Mouse (Mus musculus) G1E (cell line): Measurements from ENCODE around the gene Rbp4. TPM values are rescaled to one million over a fixed set of nuclear protein-coding genes. Genes with fewer than 3 reads are reported as not detected.

ENCODE experiments used
- ATAC-seq: 2 replicates; pipeline ENCODE4 v1.8.0; 2016; ENCODE audit warnings: mild to moderate bottlenecking; ENCODE audit not compliant: insufficient number of reproducible peaks, poor library complexity, low FRiP score, severe bottlenecking; ENCODE audit errors: extremely low read depth
- DNase-seq: peaks from one replicate; pipeline ENCODE4 v3.0.0; 2012; ENCODE audit warnings: low spot score
- H3K27me3 ChIP-seq: 2 replicates; pipeline ENCODE4 v1.6.1; 2012; ENCODE audit warnings: mild to moderate bottlenecking, low read length, inconsistent platforms; ENCODE audit not compliant: insufficient read depth
- H3K36me3 ChIP-seq: replicated peaks from 2 replicates; pipeline ENCODE3; 2012; ENCODE audit warnings: mild to moderate bottlenecking, inconsistent platforms
- H3K4me1 ChIP-seq: 2 replicates; pipeline ENCODE4 v1.6.1; 2012; ENCODE audit warnings: low read depth, low read length, inconsistent platforms, mixed read lengths; ENCODE audit not compliant: insufficient read depth
- H3K4me3 ChIP-seq: 2 replicates; pipeline ENCODE4 v1.5.1; 2012; ENCODE audit warnings: low read depth, mild to moderate bottlenecking, inconsistent platforms, low read length, moderate library complexity, mixed read lengths
- H3K9me3 ChIP-seq: replicated peaks from 2 replicates; pipeline ENCODE4 v1.6.1; 2012; ENCODE audit warnings: inconsistent platforms
- CTCF ChIP-seq: IDR thresholded peaks from 2 replicates; pipeline ENCODE4 v1.5.1; 2012; ENCODE audit warnings: low read depth, low read length, inconsistent platforms, mixed read lengths
- GATA1 ChIP-seq: IDR thresholded peaks from 2 replicates; pipeline ENCODE4 v1.6.1; 2012; ENCODE audit warnings: borderline replicate concordance, low read length, inconsistent platforms, mixed read lengths
- GATA2 ChIP-seq: IDR thresholded peaks from 2 replicates; pipeline ENCODE4 v1.6.1; 2012; ENCODE audit warnings: low read depth, low read length, inconsistent platforms, borderline replicate concordance
- POLR2AphosphoS5 ChIP-seq: IDR thresholded peaks from 2 replicates; pipeline ENCODE4 v1.6.1; 2012; ENCODE audit warnings: low read depth, low read length, inconsistent platforms; ENCODE audit not compliant: insufficient replicate concordance
- TAL1 ChIP-seq: conservative IDR thresholded peaks from 2 replicates; pipeline ENCODE4 v1.6.1; 2012; ENCODE audit warnings: low read depth, low read length, inconsistent platforms, mixed read lengths
- polyA plus RNA-seq: library from polyadenylated mRNA; stranded (reverse); fragments of >175 nt; gene quantifications from 2 replicates; pipeline ENCODE4 v1.2.3, GENCODE M21; 2012
- total RNA-seq, 2 experiments: library from RNA; stranded (forward) in 1 of 2; stranded (reverse) in 1 of 2; fragments of 200-1000 nt in 1 of 2; fragments of >200 nt in 1 of 2; fragmentation: Nextera tagmentation in 1 of 2; gene quantifications; 2 replicates each; pipeline ENCODE4 v1.2.3; 2014 to 2017

Rbp4 gene
- total and polyA plus RNA-seq, 3 experiments = not detected

- Histone ChIP-seq H3K27me3 (peaks cover 12% of the 10 kb centered on the region), H3K4me1 (no peaks in the 10 kb centered on the region), H3K4me3 (no peak overlapping the region), H3K36me3 (no peaks in the 10 kb centered on the region), H3K9me3 (no peaks in the 10 kb centered on the region)
- no peak for TF ChIP-seq TAL1
- no peak for TF ChIP-seq GATA2
- TF ChIP-seq GATA1 = no peak
- no peak for TF ChIP-seq CTCF
- TF ChIP-seq POLR2AphosphoS5 = no peak
- DNase-seq = no peak
- ATAC-seq = no peak
These were observed 33.5 kb downstream of the Rbp4 start for GRCm38 (mm10) chr19:38091512-38091985.

- no peak overlapping the region for H3K4me3 ChIP-seq
- no peak for ATAC-seq
- no peaks in the 10 kb centered on the region for H3K4me1 ChIP-seq
- no peak for TF ChIP-seq TAL1
- no peak for TF ChIP-seq GATA2
- TF ChIP-seq POLR2AphosphoS5 = no peak
- no peak for TF ChIP-seq GATA1
- TF ChIP-seq CTCF = no peak
- H3K36me3 ChIP-seq = no peaks in the 10 kb centered on the region
- no peaks in the 10 kb centered on the region for H3K9me3 ChIP-seq
- peaks cover 18% of the 10 kb centered on the region for H3K27me3 ChIP-seq
- no peak for DNase-seq
These were observed 35.7 kb downstream of the Rbp4 start for GRCm38 (mm10) chr19:38089358-38089757.

- no peak for TF ChIP-seq TAL1
- no peak for TF ChIP-seq GATA2
- no peak for TF ChIP-seq CTCF
- no peak for TF ChIP-seq GATA1
- no peak for TF ChIP-seq POLR2AphosphoS5
- ATAC-seq = no peak
- no peak overlapping the region for H3K4me3 ChIP-seq
- DNase-seq = no peak
- H3K36me3 ChIP-seq = no peaks in the 10 kb centered on the region
- no peaks in the 10 kb centered on the region for H3K4me1 ChIP-seq
- no peaks in the 10 kb centered on the region for H3K9me3 ChIP-seq
- peaks cover 18% of the 10 kb centered on the region for H3K27me3 ChIP-seq
These were observed 38.0 kb downstream of the Rbp4 start for GRCm38 (mm10) chr19:38086948-38087551.

GRCm38 (mm10) chr19:38085841-38086240 lies 39.2 kb downstream of the Rbp4 start:
- no peaks in the 10 kb centered on the region for H3K36me3 ChIP-seq
- no peak overlapping the region for H3K4me3 ChIP-seq
- ATAC-seq = no peak
- no peaks in the 10 kb centered on the region for H3K9me3 ChIP-seq
- H3K4me1 ChIP-seq = no peaks in the 10 kb centered on the region
- TF ChIP-seq CTCF (no peak), POLR2AphosphoS5 (no peak), GATA2 (no peak)
- peaks cover 18% of the 10 kb centered on the region for H3K27me3 ChIP-seq
- no peak for DNase-seq

- H3K4me3 ChIP-seq = no peak overlapping the region
- TF ChIP-seq CTCF (no peak), POLR2AphosphoS5 (no peak), GATA1 (no peak), GATA2 (no peak), TAL1 (no peak)
- ATAC-seq = no peak
- H3K4me1 ChIP-seq = no peaks in the 10 kb centered on the region
- H3K9me3 ChIP-seq = no peaks in the 10 kb centered on the region
- no peak for DNase-seq
- no peaks in the 10 kb centered on the region for H3K36me3 ChIP-seq
- peaks cover 13% of the 10 kb centered on the region for H3K27me3 ChIP-seq
These were observed 42.1 kb downstream of the Rbp4 start for GRCm38 (mm10) chr19:38082931-38083525.

- H3K4me3 ChIP-seq = no peak overlapping the region
- ATAC-seq = no peak
- H3K9me3 ChIP-seq = no peaks in the 10 kb centered on the region
- H3K36me3 ChIP-seq = no peaks in the 10 kb centered on the region
- H3K27me3 ChIP-seq = peaks cover 7% of the 10 kb centered on the region
- H3K4me1 ChIP-seq = no peaks in the 10 kb centered on the region
- DNase-seq = no peak
- no peak for TF ChIP-seq POLR2AphosphoS5
- TF ChIP-seq CTCF = no peak
- TF ChIP-seq GATA1 = no peak
- no peak for TF ChIP-seq GATA2
- TF ChIP-seq TAL1 = no peak
These were observed 43.7 kb downstream of the Rbp4 start for GRCm38 (mm10) chr19:38081361-38081760.
